25 mouse cellular contexts compared by ENCODE assay signal in the genomic region with DNA sequence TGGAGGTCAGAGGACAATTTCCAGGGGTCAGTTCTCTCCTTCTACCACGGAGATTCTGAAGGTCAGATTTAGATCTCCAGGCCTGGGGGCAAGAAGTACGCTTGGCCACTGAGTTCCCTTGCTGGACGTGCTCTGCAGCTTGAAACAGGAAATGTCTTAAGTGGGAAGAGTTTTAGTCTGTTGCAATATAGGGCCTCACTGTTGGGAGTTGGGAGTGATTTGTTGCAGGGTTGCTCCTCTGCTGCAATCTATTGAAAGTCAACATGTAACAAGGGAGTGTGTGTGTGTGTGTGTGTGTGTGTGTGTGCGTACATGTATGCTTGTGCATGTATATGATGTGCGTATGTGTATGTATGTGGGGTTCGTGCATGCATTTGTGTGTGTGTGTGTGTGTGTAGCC.
"Had no signal": no experiment of that assay in that cellular context is flagged by ENCODE, and none has a peak within 500 bp of the region (broad histone marks: within the 10 kb centered on the region; RNA-seq: fewer than 3 reads in every experiment).

No protein-coding gene starts in this region.

- ATAC-seq: hindbrain, embryonic 16.5 days; inflammation-experienced regulatory T-cells, adult 6 months; intestine, embryonic 15.5 days; intestine, postnatal 0 days had no signal

- H3K4me1 ChIP-seq: heart, embryonic 13.5 days; heart, embryonic 15.5 days; hindbrain, embryonic 13.5 days; intestine, embryonic 15.5 days; limb, embryonic 10.5 days; liver, embryonic 13.5 days had no signal

- DNase-seq: gastrocnemius, postnatal 14 days; gastrocnemius, postnatal 36 days; heart, adult 18-20 months; heart, postnatal 14 days; heart, postnatal 36 days; kidney, adult 18-20 months; kidney, adult 8-10 months; kidney, postnatal 10 days; kidney, postnatal 25 days; kidney, postnatal 4 days; liver; liver, embryonic 13.5 days had no signal

- H3K9me3 ChIP-seq: heart, embryonic 15.5 days; hindbrain, embryonic 13.5 days; intestine, embryonic 15.5 days; limb, embryonic 10.5 days; limb, embryonic 12.5 days; liver, embryonic 13.5 days had no signal

- H3K27ac ChIP-seq: heart, embryonic 13.5 days; heart, embryonic 15.5 days; hindbrain, embryonic 13.5 days; intestine, embryonic 15.5 days; layer of hippocampus, adult 2 months; left cerebral cortex, adult 2 months; limb, embryonic 10.5 days; limb, embryonic 12.5 days; liver, embryonic 13.5 days had no signal

- H3K9ac ChIP-seq: heart, embryonic 13.5 days; heart, embryonic 15.5 days; hindbrain, embryonic 13.5 days; intestine, embryonic 15.5 days; limb, embryonic 12.5 days; liver, embryonic 13.5 days had no signal

- H3K36me3 ChIP-seq: heart, embryonic 13.5 days; heart, embryonic 15.5 days; hindbrain, embryonic 13.5 days; intestine, embryonic 15.5 days; limb, embryonic 10.5 days; limb, embryonic 12.5 days; liver, embryonic 13.5 days had no signal

- H3K27me3 ChIP-seq: heart, embryonic 13.5 days; heart, embryonic 15.5 days; hindbrain, embryonic 13.5 days; intestine, embryonic 15.5 days; liver, embryonic 13.5 days had no signal

- H3K4me3 ChIP-seq: heart, embryonic 13.5 days; heart, embryonic 15.5 days; hindbrain, embryonic 13.5 days; intestine, embryonic 15.5 days; layer of hippocampus, adult 2 months; left cerebral cortex, adult 2 months; limb, embryonic 10.5 days; limb, embryonic 12.5 days; liver, embryonic 13.5 days had no signal

- H3K4me2 ChIP-seq: heart, embryonic 11.5 days; heart, embryonic 13.5 days; heart, embryonic 15.5 days; hindbrain, embryonic 13.5 days; intestine, embryonic 15.5 days; limb, embryonic 12.5 days; liver, embryonic 11.5 days; liver, embryonic 13.5 days had no signal
